Mouse (Mus musculus): ENCODE data around the gene Grin2c.

The Grin2c gene

GRCm38 (mm10) chr11:115264136-115264861 is 2.7 kb downstream of the Grin2c start:
- no peak for DNase-seq

DNA sequence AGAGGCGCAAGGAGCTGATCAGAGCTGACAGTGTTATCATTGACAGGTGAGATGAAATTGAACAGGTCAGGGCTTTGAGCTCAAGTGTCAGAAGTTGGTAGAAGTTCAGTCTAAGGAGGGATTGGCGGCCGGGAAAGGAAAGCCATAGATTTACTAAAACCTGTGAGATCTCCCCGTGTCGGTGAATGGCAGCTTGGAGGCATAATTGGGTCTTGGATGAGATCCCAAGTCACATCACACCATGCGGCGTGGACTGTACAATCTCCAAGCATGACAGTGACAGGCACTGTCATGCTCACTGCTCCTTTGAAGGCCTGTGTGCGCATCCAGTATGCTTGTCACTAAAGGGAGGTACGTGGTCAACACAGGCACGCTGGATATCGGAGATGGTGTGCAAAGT is 4.1 kb downstream of the Grin2c start:
- DNase-seq = no peak

DNA sequence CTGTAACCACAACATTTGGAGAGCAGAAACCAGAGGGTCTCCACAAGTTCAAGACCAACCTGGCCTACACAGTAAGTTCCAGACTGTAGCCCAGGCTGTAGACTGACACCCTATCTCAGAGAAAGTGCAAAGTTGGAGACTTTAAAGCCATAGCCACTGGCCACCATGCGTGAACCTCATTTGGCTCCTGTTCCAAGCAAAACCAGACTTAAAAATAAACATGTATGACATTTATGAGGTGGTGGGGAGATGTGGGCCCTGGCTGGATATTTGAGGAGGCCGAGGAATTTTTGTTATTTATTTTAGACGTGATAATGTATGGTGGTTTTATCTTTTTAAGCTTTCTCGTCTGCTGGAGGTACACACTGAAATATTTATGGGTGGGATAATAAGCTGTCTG is 7.9 kb downstream of the Grin2c start:
- no peak for DNase-seq

GRCm38 (mm10) chr11:115257775-115258510 is 9.1 kb downstream of the Grin2c start:
- peak in 1 of 2 experiments; percentile 23 for DNase-seq

- no peak for DNase-seq
These were observed 15.8 kb downstream of the Grin2c start for GRCm38 (mm10) chr11:115251258-115251657.

DNA sequence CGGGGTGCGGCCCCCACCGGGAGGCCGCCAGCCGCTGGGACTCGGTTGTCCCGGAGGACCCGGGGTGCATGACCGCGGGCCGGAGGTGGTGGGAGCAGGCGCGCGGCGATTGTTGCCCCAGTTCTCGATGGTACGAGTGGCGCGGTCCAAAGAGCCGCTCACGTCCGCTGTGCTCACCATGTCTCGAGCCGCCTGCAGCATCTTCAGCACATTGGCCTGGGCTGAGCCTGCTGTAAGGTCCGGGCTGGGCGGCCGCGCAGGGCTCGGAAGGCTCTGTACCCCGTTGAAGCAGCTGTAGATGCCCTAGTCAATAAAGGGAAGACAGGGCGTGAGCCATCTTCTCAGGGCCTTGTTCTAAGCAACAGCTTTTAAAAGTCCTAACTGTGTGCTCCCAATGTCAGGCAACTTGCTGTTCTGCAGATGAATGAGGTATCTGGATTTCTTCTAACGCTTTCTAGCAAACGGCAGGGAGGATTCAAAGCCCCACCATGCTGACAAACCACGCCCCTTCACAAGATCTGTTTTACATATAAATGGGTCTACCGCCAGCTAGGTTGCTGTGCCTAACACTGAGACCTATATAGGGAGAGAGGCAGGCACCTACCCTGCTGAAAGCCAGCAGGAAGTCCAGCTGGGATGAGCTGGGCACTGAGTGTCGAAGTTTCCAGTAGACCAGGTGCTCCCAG is 16.5 kb downstream of the Grin2c start:
- no peak for DNase-seq

DNA sequence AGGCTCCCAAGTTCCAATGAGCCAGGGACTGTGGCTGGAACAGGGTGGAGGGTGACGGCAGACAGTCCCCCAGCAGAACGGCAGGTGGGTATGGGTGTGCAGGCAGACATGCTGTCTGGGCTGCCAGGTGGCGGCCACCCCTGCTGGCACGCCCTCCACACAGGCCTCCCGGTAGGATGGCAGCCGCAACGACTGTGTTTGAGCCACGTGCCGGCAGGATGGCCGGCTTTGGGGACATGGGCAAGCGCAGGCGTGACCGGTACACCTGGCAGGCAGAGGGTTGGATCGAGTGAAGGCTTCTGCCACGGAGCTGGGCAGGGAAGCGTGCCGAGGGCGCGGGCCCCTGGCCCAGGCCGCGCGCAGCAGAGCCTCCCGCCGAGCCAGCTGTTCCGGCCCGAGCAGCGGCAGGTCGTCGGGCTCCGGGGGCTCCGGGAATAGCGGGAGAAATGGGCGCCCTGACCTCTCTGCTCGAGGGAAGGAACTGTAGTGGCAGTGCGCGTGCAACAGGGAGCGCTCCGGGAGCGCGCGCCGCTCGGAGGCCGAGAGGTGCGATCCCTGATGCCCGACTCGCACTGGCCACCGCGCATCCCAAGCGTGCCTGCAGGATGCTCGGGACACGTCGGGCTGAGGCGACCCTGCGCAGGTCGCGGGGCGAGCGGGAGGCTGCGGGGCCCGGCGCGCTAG is 17.2 kb downstream of the Grin2c start:
- DNase-seq = no peak

- no peak for DNase-seq
These were observed 19.1 kb downstream of the Grin2c start for GRCm38 (mm10) chr11:115247945-115248344.

DNA sequence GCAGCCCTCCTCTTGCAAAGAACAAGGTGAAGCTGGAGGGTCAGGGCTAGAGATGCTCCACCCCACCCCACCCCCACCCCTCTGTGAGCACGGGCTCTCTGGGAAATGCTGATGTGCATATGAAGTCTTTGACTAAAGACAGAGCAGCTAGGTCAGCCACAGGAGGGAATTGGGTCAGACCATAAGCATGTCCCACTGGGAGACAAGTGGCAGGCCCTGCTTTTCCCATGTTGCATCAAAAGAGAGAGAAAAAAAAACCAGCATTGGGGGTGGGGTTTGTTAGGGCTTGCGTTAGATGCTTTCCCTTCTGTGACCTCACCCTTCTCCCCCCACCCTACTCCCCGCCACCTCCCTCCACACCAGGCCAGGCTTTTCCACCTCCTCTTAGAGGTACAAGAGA is 19.8 kb downstream of the Grin2c start:
- DNase-seq = no peak

- no peak for DNase-seq
These were observed 20.7 kb downstream of the Grin2c start for GRCm38 (mm10) chr11:115246386-115246785.

DNA sequence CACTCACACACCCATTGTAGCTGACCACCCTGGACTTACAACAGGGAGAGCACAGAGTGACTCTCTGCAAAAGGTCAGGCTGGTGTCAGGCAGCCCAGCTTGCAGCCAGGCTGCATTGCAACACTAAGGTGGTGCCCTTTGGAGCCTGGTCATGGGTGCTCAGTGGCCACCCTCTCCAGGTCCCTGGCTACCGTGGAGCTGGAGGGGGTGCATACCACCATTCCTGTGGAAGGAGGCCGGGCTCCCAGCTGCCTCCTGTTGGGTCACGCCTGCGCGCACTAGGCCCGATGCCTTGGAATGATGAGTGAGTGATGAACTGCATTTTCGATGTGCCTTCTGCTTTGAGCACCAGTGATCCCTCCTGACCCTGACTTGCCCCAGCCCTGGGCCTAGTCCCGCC is 22.2 kb downstream of the Grin2c start:
- peak; percentile 28 to 74 for DNase-seq

DNA sequence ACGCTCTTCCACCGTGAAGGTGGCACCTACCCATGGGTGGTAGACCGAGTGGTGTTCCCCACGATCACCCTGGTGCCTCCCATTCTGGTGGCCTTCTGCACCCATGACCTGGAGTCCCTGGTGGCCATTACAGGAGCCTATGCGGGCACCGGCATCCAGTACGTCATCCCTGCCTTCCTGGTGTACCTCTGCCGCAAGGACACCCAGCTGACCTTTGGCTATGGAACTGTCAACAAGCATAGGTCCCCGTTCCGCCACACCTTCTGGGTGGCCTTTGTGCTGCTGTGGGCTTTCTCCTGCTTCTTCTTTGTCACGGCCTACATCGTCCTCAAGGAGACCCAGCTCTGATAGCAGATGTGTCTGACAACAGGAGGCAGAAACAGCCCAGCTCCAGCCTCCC is 23.3 kb downstream of the Grin2c start:
- no peak for DNase-seq

GRCm38 (mm10) chr11:115242746-115243145 is 24.3 kb downstream of the Grin2c start:
- no peak for DNase-seq

GRCm38 (mm10) chr11:115241402-115241801 is 25.6 kb downstream of the Grin2c start:
- no peak for DNase-seq

GRCm38 (mm10) chr11:115236570-115236969 is 30.5 kb downstream of the Grin2c start:
- no peak for DNase-seq

GRCm38 (mm10) chr11:115234320-115235044 is 32.6 kb downstream of the Grin2c start:
- peak in 1 of 2 experiments; percentile 57 for DNase-seq

- no peak for DNase-seq
These were observed 33.3 kb downstream of the Grin2c start for GRCm38 (mm10) chr11:115233526-115234290.

DNA sequence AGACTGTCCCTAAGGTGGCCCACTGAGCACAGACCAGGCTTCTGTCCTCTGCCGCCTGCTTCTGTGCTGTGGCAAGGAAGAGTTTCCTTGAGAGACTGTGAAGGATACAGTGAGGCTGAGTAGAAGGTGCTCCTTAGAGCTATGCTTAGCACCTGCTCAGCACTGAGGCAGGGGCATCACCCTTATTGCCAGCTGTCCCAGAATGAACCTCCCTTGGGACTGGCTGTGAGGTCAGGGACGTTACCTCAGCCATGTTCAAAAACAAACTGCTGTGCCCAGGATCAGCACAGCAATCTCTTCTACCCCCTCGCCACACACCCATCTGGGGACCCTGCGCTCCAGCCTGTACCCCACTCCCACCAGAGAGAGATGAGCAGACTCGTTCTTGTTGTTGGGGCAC is 34.2 kb downstream of the Grin2c start:
- no peak for DNase-seq

- DNase-seq = no peak
These were observed 35.1 kb downstream of the Grin2c start for GRCm38 (mm10) chr11:115231924-115232323.

- DNase-seq = peak; percentile 53 to 76
These were observed 35.7 kb downstream of the Grin2c start for GRCm38 (mm10) chr11:115231168-115231915.

All from kidney, postnatal 25 days (tissue).